Mouse (Mus musculus) lung, adult 2 months (tissue): ENCODE results near the gene Gm11627. TPM values are rescaled to one million over a fixed set of nuclear protein-coding genes. Genes with fewer than 3 reads are reported as not detected.
A peak's percentile ranks its signal among the peaks of the same experiment; 100 is the strongest.
"Not testable (repeated sequence)": the region's sequence is repeated elsewhere in the genome, so short reads cannot be mapped to it uniquely, and the experiment has no call there.

Experiments used
- DNase-seq: peaks from one replicate; pipeline ENCODE4 v3.0.0; 2022
- H3K4me1 ChIP-seq: fragments of 200-500 bp; 2 replicates; pipeline ENCODE4 v1.6.1; 2011; ENCODE audit warnings: low read length; ENCODE audit not compliant: control insufficient read depth, insufficient read depth
- H3K4me3 ChIP-seq: fragments of 200-500 bp; replicated peaks from 2 replicates; pipeline ENCODE3; 2011; ENCODE audit warnings: low read depth, mild to moderate bottlenecking, control low read depth, low read length; ENCODE audit errors: extremely low read depth
- CTCF ChIP-seq: fragments of 200-500 bp; IDR thresholded peaks from 2 replicates; pipeline ENCODE4 v1.5.1; 2011; ENCODE audit warnings: mild to moderate bottlenecking, low read length, control low read depth; ENCODE audit not compliant: insufficient read depth
- POLR2A ChIP-seq: fragments of 200-500 bp; IDR thresholded peaks from 2 replicates; pipeline ENCODE4 v1.6.1; 2011; ENCODE audit warnings: low read depth, mild to moderate bottlenecking, control low read depth, low read length, borderline replicate concordance; ENCODE audit errors: extremely low read depth
- WGBS: fragments of 180-500 bp; shearing (Covaris S2); methylation state at CpG from one replicate; pipeline ENCODE4 v1.1.7; 2018; 5-methylcytosine and 5-hydroxymethylcytosine counted together
- polyA plus RNA-seq: library from polyadenylated mRNA; depleted of rRNA; stranded (reverse); fragments of >200 nt; gene quantifications from 2 replicates; pipeline ENCODE4 v1.2.3, GENCODE M21; 2012

Gene Gm11627
- polyA plus RNA-seq, 1 experiment, result 2.4 TPM

GRCm38 (mm10) chr11:102610260-102610659, 31.0 kb upstream of the Gm11627 start:
- no peak for DNase-seq
- WGBS, result 42% methylated on average over 4 of the region's 4 CpGs
- no peak overlapping the region for H3K4me3 ChIP-seq
- TF ChIP-seq CTCF, result no peak
- TF ChIP-seq POLR2A, result no peak
- 0 out of 2 replicates have a peak, but pooled peaks cover 4% of the 10 kb centered on the region for H3K4me1 ChIP-seq

- WGBS, result 67% methylated on average over 8 of the region's 8 CpGs
- H3K4me3 ChIP-seq, result no peak overlapping the region
- no peak for DNase-seq
- TF ChIP-seq POLR2A (no peak), CTCF (no peak)
- H3K4me1 ChIP-seq, result 0 out of 2 replicates have a peak, but pooled peaks cover 4% of the 10 kb centered on the region
These were observed 30.2 kb upstream of the Gm11627 start for GRCm38 (mm10) chr11:102609483-102609882.

GRCm38 (mm10) chr11:102608691-102609090, 29.4 kb upstream of the Gm11627 start:
- DNase-seq, result no peak
- WGBS, result 45% methylated on average over 4 of the region's 4 CpGs
- H3K4me1 ChIP-seq, result 0 out of 2 replicates have a peak, but pooled peaks cover 4% of the 10 kb centered on the region
- TF ChIP-seq CTCF (no peak), POLR2A (no peak)
- H3K4me3 ChIP-seq, result no peak overlapping the region

- TF ChIP-seq CTCF (no peak), POLR2A (no peak)
- 0 out of 2 replicates have a peak, but pooled peaks cover 4% of the 10 kb centered on the region for H3K4me1 ChIP-seq
- 58% methylated on average over 10 of the region's 10 CpGs for WGBS
- no peak overlapping the region for H3K4me3 ChIP-seq
- DNase-seq, result no peak
These were observed 28.7 kb upstream of the Gm11627 start for GRCm38 (mm10) chr11:102607686-102608548.

GRCm38 (mm10) chr11:102607201-102607600, 27.9 kb upstream of the Gm11627 start:
- WGBS, result 23% methylated on average over 12 of the region's 12 CpGs
- not testable (repeated sequence) for H3K4me3 ChIP-seq, H3K4me1 ChIP-seq, DNase-seq

- Histone ChIP-seq H3K4me3 (peak overlapping the region; percentile 2), H3K4me1 (0 out of 2 replicates have a peak, but pooled peaks cover 4% of the 10 kb centered on the region)
- 23% methylated on average over 12 of the region's 12 CpGs for WGBS
- DNase-seq, result no peak
- TF ChIP-seq CTCF, result no peak
- TF ChIP-seq POLR2A, result no peak
These were observed 27.5 kb upstream of the Gm11627 start for GRCm38 (mm10) chr11:102606751-102607171.

GRCm38 (mm10) chr11:102605553-102606416, 26.5 kb upstream of the Gm11627 start:
- TF ChIP-seq POLR2A (no peak), CTCF (no peak)
- H3K4me1 ChIP-seq, result 0 out of 2 replicates have a peak, but pooled peaks cover 4% of the 10 kb centered on the region
- DNase-seq, result peak; percentile 30
- H3K4me3 ChIP-seq, result peak overlapping the region; percentile 40
- WGBS, result 5% methylated on average over 62 of the region's 62 CpGs

GRCm38 (mm10) chr11:102604777-102605552, 25.7 kb upstream of the Gm11627 start:
- DNase-seq, result peak; percentile 58
- no peak for TF ChIP-seq CTCF
- TF ChIP-seq POLR2A, result no peak
- WGBS, result 1% methylated on average over 74 of the region's 74 CpGs
- peak overlapping the region; percentile 40 for H3K4me3 ChIP-seq
- H3K4me1 ChIP-seq, result 0 out of 2 replicates have a peak, but pooled peaks cover 4% of the 10 kb centered on the region

- under 1% methylated on average over 23 of the region's 31 CpGs for WGBS
- H3K4me3 ChIP-seq, result peak within 1 kb of the TSS; percentile 84
- no peak for TF ChIP-seq CTCF
- TF ChIP-seq POLR2A, result peak; percentile 66; the same call in 1 of the 2 replicates
- 0 out of 2 replicates have a peak, but pooled peaks cover 4% of the 10 kb centered on the region for H3K4me1 ChIP-seq
- peak; percentile 77 for DNase-seq
These were observed 24.8 kb upstream of the Gm11627 start, which contains the start of gene Fzd2 for GRCm38 (mm10) chr11:102604010-102604584. Fzd2 (plus strand) TSS chr11:102604396.
